Mouse (Mus musculus): ENCODE data around the gene Prdm10. TPM values are rescaled to one million over a fixed set of nuclear protein-coding genes. Genes with fewer than 3 reads are reported as not detected.

Gene Prdm10
- polyA plus RNA-seq, 1 experiment from 2014 or later, result 4.7 TPM

GRCm38 (mm10) chr9:31344289-31344831 lies 64.0 kb downstream of the Prdm10 start:
- no peaks in the 10 kb centered on the region for H3K9me3 ChIP-seq (replicated peaks; ENCODE audit: control insufficient read depth, low read length)
- 76% methylated on average over 11 of the region's 11 CpGs for WGBS (ENCODE audit: insufficient replicate concordance)
- H3K4me2 ChIP-seq, result no peak overlapping the region
- H3K4me3 ChIP-seq (ENCODE audit: low read depth, low read length), result no peak overlapping the region
- no peak overlapping the region for H3K27ac ChIP-seq (ENCODE audit: low read depth, low read length)
- no peak overlapping the region for H3K9ac ChIP-seq (ENCODE audit: low read depth, low read length)
- no peaks in the 10 kb centered on the region for H3K4me1 ChIP-seq (ENCODE audit: control insufficient read depth, insufficient read depth, low read length)
- H3K27me3 ChIP-seq (ENCODE audit: control insufficient read depth, insufficient read depth, low read length), result no peaks in the 10 kb centered on the region
- no peak for ATAC-seq (replicated peaks; ENCODE audit: insufficient number of reproducible peaks, low FRiP score, low TSS enrichment)
- no peaks in the 10 kb centered on the region for H3K36me3 ChIP-seq (ENCODE audit: control insufficient read depth, insufficient read depth, low read length)

GRCm38 (mm10) chr9:31346575-31347080 lies 66.3 kb downstream of the Prdm10 start:
- H3K9ac ChIP-seq (ENCODE audit: low read depth, low read length), result no peak overlapping the region
- H3K27ac ChIP-seq (ENCODE audit: low read depth, low read length), result no peak overlapping the region
- no peaks in the 10 kb centered on the region for H3K36me3 ChIP-seq (ENCODE audit: control insufficient read depth, insufficient read depth, low read length)
- no peak for ATAC-seq (replicated peaks; ENCODE audit: insufficient number of reproducible peaks, low FRiP score, low TSS enrichment)
- H3K4me2 ChIP-seq, result no peak overlapping the region
- no peaks in the 10 kb centered on the region for H3K9me3 ChIP-seq (replicated peaks; ENCODE audit: control insufficient read depth, low read length)
- H3K4me3 ChIP-seq (ENCODE audit: low read depth, low read length), result no peak overlapping the region
- WGBS (ENCODE audit: insufficient replicate concordance), result 65% methylated on average over 15 of the region's 15 CpGs
- no peaks in the 10 kb centered on the region for H3K27me3 ChIP-seq (ENCODE audit: control insufficient read depth, insufficient read depth, low read length)
- no peaks in the 10 kb centered on the region for H3K4me1 ChIP-seq (ENCODE audit: control insufficient read depth, insufficient read depth, low read length)

- H3K27me3 ChIP-seq (ENCODE audit: control insufficient read depth, insufficient read depth, low read length), result no peaks in the 10 kb centered on the region
- no peak for ATAC-seq (replicated peaks; ENCODE audit: insufficient number of reproducible peaks, low FRiP score, low TSS enrichment)
- no peaks in the 10 kb centered on the region; the same call in 1 of the 2 replicates for H3K36me3 ChIP-seq (ENCODE audit: control insufficient read depth, insufficient read depth, low read length)
- no peaks in the 10 kb centered on the region for H3K4me1 ChIP-seq (ENCODE audit: control insufficient read depth, insufficient read depth, low read length)
- H3K9ac ChIP-seq (ENCODE audit: low read depth, low read length), result no peak overlapping the region
- H3K4me3 ChIP-seq (ENCODE audit: low read depth, low read length), result no peak overlapping the region
- no peak overlapping the region for H3K4me2 ChIP-seq
- no peak overlapping the region for H3K27ac ChIP-seq (ENCODE audit: low read depth, low read length)
- 77% methylated on average over 4 of the region's 4 CpGs for WGBS (ENCODE audit: insufficient replicate concordance)
- H3K9me3 ChIP-seq (replicated peaks; ENCODE audit: control insufficient read depth, low read length), result no peaks in the 10 kb centered on the region
These were observed 68.1 kb downstream of the Prdm10 start for GRCm38 (mm10) chr9:31348458-31348857.

- Histone ChIP-seq H3K9me3 (replicated peaks; ENCODE audit: control insufficient read depth, low read length) (no peaks in the 10 kb centered on the region), H3K36me3 (ENCODE audit: control insufficient read depth, insufficient read depth, low read length) (no peaks in the 10 kb centered on the region; the same call in 1 of the 2 replicates), H3K9ac (ENCODE audit: low read depth, low read length) (no peak overlapping the region), H3K27ac (ENCODE audit: low read depth, low read length) (no peak overlapping the region), H3K4me3 (ENCODE audit: low read depth, low read length) (no peak overlapping the region), H3K27me3 (ENCODE audit: control insufficient read depth, insufficient read depth, low read length) (no peaks in the 10 kb centered on the region), H3K4me1 (ENCODE audit: control insufficient read depth, insufficient read depth, low read length) (no peaks in the 10 kb centered on the region), H3K4me2 (no peak overlapping the region)
- 66% methylated on average over 11 of the region's 11 CpGs for WGBS (ENCODE audit: insufficient replicate concordance)
- no peak for ATAC-seq (replicated peaks; ENCODE audit: insufficient number of reproducible peaks, low FRiP score, low TSS enrichment)
These were observed 68.6 kb downstream of the Prdm10 start for GRCm38 (mm10) chr9:31348915-31349314.

- no peak overlapping the region for H3K9ac ChIP-seq (ENCODE audit: low read depth, low read length)
- ATAC-seq (replicated peaks; ENCODE audit: insufficient number of reproducible peaks, low FRiP score, low TSS enrichment), result no peak
These were observed 72.4 kb downstream of the Prdm10 start for GRCm38 (mm10) chr9:31352716-31353115.

GRCm38 (mm10) chr9:31353518-31353917 lies 73.2 kb downstream of the Prdm10 start:
- Histone ChIP-seq H3K27me3 (ENCODE audit: control insufficient read depth, insufficient read depth, low read length) (no peaks in the 10 kb centered on the region), H3K9ac (ENCODE audit: low read depth, low read length) (no peak overlapping the region), H3K4me1 (ENCODE audit: control insufficient read depth, insufficient read depth, low read length) (no peaks in the 10 kb centered on the region), H3K36me3 (ENCODE audit: control insufficient read depth, insufficient read depth, low read length) (no peaks in the 10 kb centered on the region; the same call in 1 of the 2 replicates), H3K4me3 (ENCODE audit: low read depth, low read length) (no peak overlapping the region), H3K9me3 (replicated peaks; ENCODE audit: control insufficient read depth, low read length) (no peaks in the 10 kb centered on the region), H3K4me2 (no peak overlapping the region), H3K27ac (ENCODE audit: low read depth, low read length) (no peak overlapping the region)
- no peak for ATAC-seq (replicated peaks; ENCODE audit: insufficient number of reproducible peaks, low FRiP score, low TSS enrichment)
- WGBS (ENCODE audit: insufficient replicate concordance), result 80% methylated on average over 10 of the region's 10 CpGs

More at GRCm38 (mm10) chr9:31352716-31353115, 72.4 kb downstream of the Prdm10 start:
- Histone ChIP-seq H3K27ac (ENCODE audit: low read depth, low read length) (no peak overlapping the region), H3K36me3 (ENCODE audit: control insufficient read depth, insufficient read depth, low read length) (no peaks in the 10 kb centered on the region; the same call in 1 of the 2 replicates), H3K9me3 (replicated peaks; ENCODE audit: control insufficient read depth, low read length) (no peaks in the 10 kb centered on the region), H3K4me1 (ENCODE audit: control insufficient read depth, insufficient read depth, low read length) (no peaks in the 10 kb centered on the region), H3K27me3 (ENCODE audit: control insufficient read depth, insufficient read depth, low read length) (no peaks in the 10 kb centered on the region), H3K4me3 (ENCODE audit: low read depth, low read length) (no peak overlapping the region), H3K4me2 (no peak overlapping the region)
- 80% methylated on average over 2 of the region's 2 CpGs for whole genome bisulfite sequencing (ENCODE audit: insufficient replicate concordance)

- WGBS (ENCODE audit: insufficient replicate concordance), result 64% methylated on average over 7 of the region's 7 CpGs
- H3K9ac ChIP-seq (ENCODE audit: low read depth, low read length), result no peak overlapping the region
- H3K4me1 ChIP-seq (ENCODE audit: control insufficient read depth, insufficient read depth, low read length), result no peaks in the 10 kb centered on the region
- no peak overlapping the region for H3K4me3 ChIP-seq (ENCODE audit: low read depth, low read length)
- H3K4me2 ChIP-seq, result no peak overlapping the region
- H3K27ac ChIP-seq (ENCODE audit: low read depth, low read length), result no peak overlapping the region
- no peak for ATAC-seq (replicated peaks; ENCODE audit: insufficient number of reproducible peaks, low FRiP score, low TSS enrichment)
- H3K9me3 ChIP-seq (replicated peaks; ENCODE audit: control insufficient read depth, low read length), result no peaks in the 10 kb centered on the region
- no peaks in the 10 kb centered on the region; the same call in 1 of the 2 replicates for H3K36me3 ChIP-seq (ENCODE audit: control insufficient read depth, insufficient read depth, low read length)
- H3K27me3 ChIP-seq (ENCODE audit: control insufficient read depth, insufficient read depth, low read length), result no peaks in the 10 kb centered on the region
These were observed 73.7 kb downstream of the Prdm10 start for GRCm38 (mm10) chr9:31354051-31354450.

GRCm38 (mm10) chr9:31363698-31364609 lies 83.6 kb downstream of the Prdm10 start:
- Histone ChIP-seq H3K4me2 (no peak overlapping the region), H3K9ac (ENCODE audit: low read depth, low read length) (no peak overlapping the region), H3K4me3 (ENCODE audit: low read depth, low read length) (no peak overlapping the region), H3K27ac (ENCODE audit: low read depth, low read length) (no peak overlapping the region), H3K4me1 (ENCODE audit: control insufficient read depth, insufficient read depth, low read length) (no peaks in the 10 kb centered on the region), H3K36me3 (ENCODE audit: control insufficient read depth, insufficient read depth, low read length) (peaks cover 7% of the 10 kb centered on the region), H3K27me3 (ENCODE audit: control insufficient read depth, insufficient read depth, low read length) (no peaks in the 10 kb centered on the region), H3K9me3 (replicated peaks; ENCODE audit: control insufficient read depth, low read length) (no peaks in the 10 kb centered on the region)
- ATAC-seq (replicated peaks; ENCODE audit: insufficient number of reproducible peaks, low FRiP score, low TSS enrichment), result no peak
- WGBS (ENCODE audit: insufficient replicate concordance), result 86% methylated on average over 9 of the region's 9 CpGs
